Mouse (Mus musculus) midbrain, embryonic 13.5 days (tissue): Measurements from ENCODE around the gene Hyls1. TPM values are rescaled to one million over a fixed set of nuclear protein-coding genes. Genes with fewer than 3 reads are reported as not detected.

Experiments used
- ATAC-seq: fragments of 200-750 bp; cut with Nextera tagmentation; 2 replicates; pipeline ENCODE4 v1.8.0; 2017; ENCODE audit warnings: mild to moderate bottlenecking, moderate TSS enrichment, moderate library complexity
- H3K27ac ChIP-seq: fragments of 300-500 bp; sonication (generic); 2 replicates; pipeline ENCODE4 v1.5.1; 2015; ENCODE audit warnings: inconsistent platforms, mild to moderate bottlenecking, moderate library complexity
- H3K27me3 ChIP-seq: fragments of 300-500 bp; sonication (generic); 2 replicates; pipeline ENCODE4 v1.6.1; 2015; ENCODE audit warnings: mild to moderate bottlenecking, inconsistent platforms
- H3K36me3 ChIP-seq: fragments of 300-500 bp; sonication (generic); 2 replicates; pipeline ENCODE4 v1.6.1; 2015; ENCODE audit warnings: mild to moderate bottlenecking, inconsistent platforms
- H3K4me1 ChIP-seq: fragments of 300-500 bp; sonication (generic); replicated peaks from 2 replicates; pipeline ENCODE4 v1.6.1; 2015; ENCODE audit warnings: inconsistent platforms
- H3K4me2 ChIP-seq: fragments of 300-500 bp; sonication (generic); replicated peaks from 2 replicates; pipeline ENCODE4 v1.6.1; 2015; ENCODE audit warnings: moderate library complexity, mild to moderate bottlenecking, inconsistent platforms
- H3K4me3 ChIP-seq: fragments of 300-500 bp; sonication (generic); replicated peaks from 2 replicates; pipeline ENCODE4 v1.5.1; 2015; ENCODE audit warnings: mild to moderate bottlenecking, inconsistent platforms
- H3K9ac ChIP-seq: fragments of 300-500 bp; sonication (generic); replicated peaks from 2 replicates; pipeline ENCODE4 v1.6.1; 2015; ENCODE audit warnings: mild to moderate bottlenecking, inconsistent platforms
- H3K9me3 ChIP-seq: fragments of 300-500 bp; sonication (generic); 2 replicates; pipeline ENCODE4 v1.6.1; 2016; ENCODE audit warnings: mild to moderate bottlenecking, inconsistent platforms
- WGBS: fragments of 180-500 bp; shearing (Covaris S2); methylation state at CpG from one replicate; pipeline ENCODE4 v1.1.7; 2015; 5-methylcytosine and 5-hydroxymethylcytosine counted together
- polyA plus RNA-seq: library from polyadenylated mRNA; unstranded; fragments of >200 nt; fragmentation: Nextera tagmentation; extraction: Ambion mirVana; gene quantifications from 2 replicates; pipeline ENCODE4 v1.2.1, GENCODE M21; 2015

The Hyls1 gene
- polyA plus RNA-seq, 1 experiment from 2014 or later, result 19.8 TPM

- Histone ChIP-seq H3K4me1 (peaks cover 14% of the 10 kb centered on the region), H3K4me3 (no peak overlapping the region), H3K36me3 (no peaks in the 10 kb centered on the region), H3K4me2 (no peak overlapping the region), H3K27ac (no peak overlapping the region), H3K9me3 (no peaks in the 10 kb centered on the region), H3K27me3 (0 out of 2 replicates have a peak, but pooled peaks cover 4% of the 10 kb centered on the region), H3K9ac (no peak overlapping the region)
- WGBS, result 87% methylated on average over 6 of the region's 6 CpGs
- ATAC-seq, result no peak
Measured at GRCm38 (mm10) chr9:35520631-35521348, 49.4 kb downstream of the Hyls1 start.

- no peaks in the 10 kb centered on the region for H3K36me3 ChIP-seq
- H3K9me3 ChIP-seq, result no peaks in the 10 kb centered on the region
- H3K27me3 ChIP-seq, result 0 out of 2 replicates have a peak, but pooled peaks cover 4% of the 10 kb centered on the region
- H3K4me3 ChIP-seq, result no peak within 1 kb of the TSS
- H3K9ac ChIP-seq, result no peak within 1 kb of the TSS
- no peak for ATAC-seq
- H3K4me1 ChIP-seq, result peaks cover 1% of the 10 kb centered on the region
- no peak within 1 kb of the TSS for H3K27ac ChIP-seq
- H3K4me2 ChIP-seq, result no peak within 1 kb of the TSS
- 75% methylated on average over 3 of the region's 3 CpGs for WGBS
Measured at GRCm38 (mm10) chr9:35518169-35518568, 52.0 kb downstream of the Hyls1 start, which contains the start of gene Gm1113. Gene Gm1113 (minus strand): TSS chr9:35518269.

GRCm38 (mm10) chr9:35516711-35517110 is 53.5 kb downstream of the Hyls1 start:
- H3K36me3 ChIP-seq, result no peaks in the 10 kb centered on the region
- H3K27ac ChIP-seq, result no peak overlapping the region
- no peak overlapping the region for H3K9ac ChIP-seq
- no peaks in the 10 kb centered on the region for H3K27me3 ChIP-seq
- ATAC-seq, result no peak
- H3K9me3 ChIP-seq, result no peaks in the 10 kb centered on the region
- H3K4me1 ChIP-seq, result no peaks in the 10 kb centered on the region
- WGBS, result 91% methylated on average over 16 of the region's 16 CpGs
- H3K4me2 ChIP-seq, result no peak overlapping the region
- H3K4me3 ChIP-seq, result no peak overlapping the region

DNA sequence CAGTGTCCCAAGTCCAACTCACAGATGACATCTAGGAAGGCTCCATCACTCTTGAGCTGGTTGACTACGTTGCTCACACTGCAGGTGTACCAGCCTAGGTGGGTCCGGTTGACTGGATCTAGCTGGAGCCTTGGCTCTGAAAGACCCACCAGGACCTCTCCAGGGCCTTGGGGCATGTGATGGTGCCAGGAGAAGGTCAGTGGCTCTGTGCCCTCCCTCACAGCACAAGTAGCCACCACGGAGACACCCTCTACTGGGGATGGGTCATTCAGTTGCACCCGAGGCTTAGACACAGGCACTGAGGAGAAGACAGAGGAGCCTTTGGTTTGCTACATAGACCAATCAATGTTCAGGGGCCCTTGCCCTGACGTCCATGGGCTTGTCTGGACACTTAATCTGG is 54.0 kb downstream of the Hyls1 start:
- no peak for ATAC-seq
- Histone ChIP-seq H3K27me3 (no peaks in the 10 kb centered on the region), H3K9ac (no peak overlapping the region), H3K4me1 (no peaks in the 10 kb centered on the region), H3K36me3 (no peaks in the 10 kb centered on the region), H3K27ac (no peak overlapping the region), H3K9me3 (no peaks in the 10 kb centered on the region), H3K4me3 (no peak overlapping the region), H3K4me2 (no peak overlapping the region)
- WGBS, result 81% methylated on average over 5 of the region's 5 CpGs

GRCm38 (mm10) chr9:35513900-35514299 is 56.3 kb downstream of the Hyls1 start:
- Histone ChIP-seq H3K9me3 (no peaks in the 10 kb centered on the region), H3K27me3 (no peaks in the 10 kb centered on the region), H3K4me3 (no peak overlapping the region), H3K9ac (no peak overlapping the region), H3K4me2 (no peak overlapping the region), H3K36me3 (no peaks in the 10 kb centered on the region), H3K4me1 (no peaks in the 10 kb centered on the region), H3K27ac (no peak overlapping the region)
- 91% methylated on average over 4 of the region's 4 CpGs for WGBS
- no peak for ATAC-seq

Other genes starting within 250 kb of the Hyls1 start
- gene Cdon, start 149.3 kb downstream of the Hyls1 start, polyA plus RNA-seq, result 9.2 and 10.7 TPM in 2 replicates
- gene Gm1113, start 52.1 kb downstream of the Hyls1 start, polyA plus RNA-seq, result not detected in 2 replicates
- gene Ddx25, start 11.9 kb downstream of the Hyls1 start, polyA plus RNA-seq, result 18.2 and 19.1 TPM in 2 replicates
- gene Pus3, start 11.8 kb downstream of the Hyls1 start, polyA plus RNA-seq, result 17.8 and 19.5 TPM in 2 replicates
- gene Pate2, start 114 bp downstream of the Hyls1 start, polyA plus RNA-seq, result 1.4 and 2.1 TPM in 2 replicates
- not detected in 2 replicates for gene Pate4, start 41.5 kb upstream of the Hyls1 start, polyA plus RNA-seq
- not detected in 2 replicates for gene Pate3, start 77.8 kb upstream of the Hyls1 start, polyA plus RNA-seq
- not detected in 2 replicates for gene Pate1, start 117.0 kb upstream of the Hyls1 start, polyA plus RNA-seq
- not detected in 2 replicates for gene Gm17677, start 170.7 kb upstream of the Hyls1 start, polyA plus RNA-seq
- gene Gm17727, start 207.7 kb upstream of the Hyls1 start, polyA plus RNA-seq, result not detected in 2 replicates
- not detected in 2 replicates for gene Gm27235, start 219.7 kb upstream of the Hyls1 start, polyA plus RNA-seq
- gene D730048I06Rik, start 219.7 kb upstream of the Hyls1 start, polyA plus RNA-seq, result not detected in 2 replicates